Mouse (Mus musculus) cerebellum, postnatal 25 days (tissue): Measurements from ENCODE around the gene Pdcl3.
"Not testable (repeated sequence)": the region's sequence is repeated elsewhere in the genome, so short reads cannot be mapped to it uniquely, and the experiment has no call there.

Experiments
- DNase-seq, 2 experiments: peaks; one replicate each; pipeline ENCODE4 v3.0.0; 2021; ENCODE audit warnings: mixed read lengths in 2 of 2

Pdcl3 gene

DNA sequence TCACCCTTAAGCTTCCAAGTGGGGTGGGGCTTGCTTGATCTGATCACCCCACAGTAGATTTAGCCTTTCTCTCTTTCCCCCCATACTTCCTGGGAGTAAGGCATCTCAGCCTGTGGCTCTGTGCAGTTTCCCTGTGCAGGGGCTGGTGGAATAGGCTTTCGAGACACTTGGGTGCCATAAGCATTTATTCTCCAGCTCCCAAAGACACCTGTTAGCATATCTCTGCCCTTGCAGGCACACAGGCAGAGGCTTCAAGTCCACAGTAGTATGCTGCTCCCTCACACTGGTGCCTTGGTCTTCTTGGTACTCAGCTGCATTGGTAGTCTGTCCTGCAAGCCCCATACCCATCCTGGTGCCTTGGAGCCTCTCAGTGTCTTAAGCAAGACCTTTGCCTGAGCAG is 40.4 kb downstream of the Pdcl3 start:
- no peak for DNase-seq

DNA sequence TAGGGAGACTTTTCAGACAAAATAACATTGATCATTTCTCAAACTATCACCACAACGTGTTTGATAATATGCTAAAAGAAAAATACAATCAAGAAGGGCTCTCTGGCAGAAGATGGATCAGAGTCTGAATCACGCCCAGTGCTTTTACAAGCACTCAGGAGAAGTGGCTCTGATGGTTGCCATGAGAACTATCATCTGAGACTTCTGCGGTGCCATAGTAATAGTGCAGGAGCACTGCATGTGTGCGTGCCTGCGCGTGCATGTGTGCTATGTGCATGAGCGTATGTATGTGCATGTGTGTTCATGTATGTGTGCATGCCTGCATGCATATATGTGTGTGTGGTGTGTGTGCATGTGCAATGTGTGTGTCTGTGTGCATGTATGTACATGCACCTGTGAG is 43.8 kb downstream of the Pdcl3 start:
- DNase-seq: no peak

DNA sequence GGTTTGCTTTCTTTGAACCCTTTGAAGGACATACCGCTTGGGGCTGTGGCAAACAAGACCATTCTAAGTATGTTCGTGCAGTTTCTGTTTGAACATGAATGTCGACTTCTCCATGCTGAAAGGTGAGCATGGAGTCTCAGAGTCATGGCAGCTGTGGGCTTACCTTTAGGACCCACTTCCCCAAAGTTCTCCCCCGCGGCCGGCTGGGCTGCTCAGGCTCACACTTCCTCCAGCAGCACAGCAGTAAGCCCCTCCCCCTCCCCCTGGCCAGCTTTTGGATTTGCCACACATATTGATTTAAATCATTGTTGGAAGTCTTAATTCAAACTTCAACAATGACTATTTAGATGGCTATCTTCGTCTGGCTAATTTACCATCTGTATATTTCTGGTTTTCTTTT is 44.7 kb downstream of the Pdcl3 start:
- no peak for DNase-seq

DNA sequence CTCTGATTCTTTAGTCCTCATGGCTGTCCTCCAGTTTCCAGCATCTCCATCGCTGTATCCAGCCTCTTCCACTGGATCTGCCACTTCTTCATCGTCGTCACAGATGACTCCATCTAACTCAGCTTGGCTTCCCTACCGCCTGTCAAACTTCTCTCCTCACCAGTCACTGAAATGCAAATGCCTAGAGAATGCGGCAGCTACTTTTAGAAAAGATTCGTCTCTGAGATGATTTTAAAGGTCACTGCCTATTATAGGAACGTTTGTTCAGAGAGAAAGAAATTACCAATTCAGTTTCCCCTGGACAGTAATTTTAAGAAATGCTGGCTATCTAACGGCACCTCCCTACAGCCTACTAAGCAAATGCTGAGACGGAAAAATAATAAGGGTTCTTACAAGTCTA is 50.4 kb downstream of the Pdcl3 start:
- no peak for DNase-seq

DNA sequence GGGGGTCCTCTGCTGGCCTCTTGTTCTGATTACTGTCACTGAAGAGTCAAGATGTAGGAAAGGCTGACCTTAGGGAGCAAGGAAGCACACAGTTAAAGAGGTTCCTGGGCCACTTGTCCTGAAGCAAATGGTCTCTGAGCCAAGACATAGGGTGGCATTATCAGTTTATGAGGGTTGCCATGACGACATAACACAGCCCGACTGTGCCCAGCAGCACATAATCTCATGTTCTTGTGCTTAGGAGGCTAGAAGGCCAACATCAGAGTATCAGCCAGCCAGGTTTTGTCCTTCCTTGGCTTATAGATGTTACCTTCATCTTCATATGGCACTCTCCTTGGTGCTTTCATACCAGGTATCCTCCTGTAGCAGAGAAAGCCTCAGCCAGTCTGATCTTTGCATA is 56.8 kb downstream of the Pdcl3 start:
- DNase-seq: no peak

DNA sequence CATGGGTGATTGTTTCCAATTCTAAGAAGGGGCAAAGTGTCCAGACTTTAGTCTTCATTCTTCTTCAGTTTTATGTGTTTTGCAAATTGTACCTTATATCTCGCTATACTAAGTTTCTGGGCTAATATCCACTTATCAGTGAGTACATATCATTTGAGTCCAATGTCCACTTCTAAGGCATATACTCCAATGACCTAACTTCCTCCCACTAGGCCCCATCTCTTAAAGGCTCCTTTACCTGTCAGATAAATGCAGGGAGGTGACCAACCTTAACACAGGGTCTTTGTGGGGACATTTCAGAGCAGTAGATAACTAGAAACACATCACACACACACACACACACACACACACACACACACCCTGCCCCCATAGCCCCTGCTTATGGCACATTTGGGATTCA is 59.0 kb downstream of the Pdcl3 start:
- DNase-seq: not testable (repeated sequence)

DNA sequence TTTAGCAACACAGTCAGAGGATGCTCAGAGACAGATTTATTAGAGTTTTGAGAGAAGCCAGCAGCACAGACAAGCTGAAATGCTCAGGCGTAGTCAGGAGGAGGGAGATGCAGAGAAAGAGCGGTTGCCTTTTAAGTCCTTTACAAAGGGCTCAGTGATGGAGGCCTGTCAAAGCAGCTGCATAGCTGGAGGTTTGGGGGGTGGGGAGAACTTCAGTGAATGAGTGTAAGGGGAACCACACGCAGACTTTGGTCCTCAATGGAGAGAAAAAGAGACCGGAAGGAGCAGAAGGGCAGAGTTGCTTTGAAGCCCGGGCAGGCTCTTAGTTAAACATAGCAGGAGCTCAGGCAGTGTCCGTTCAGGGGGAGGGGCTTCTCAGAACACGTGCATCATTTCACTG is 61.3 kb downstream of the Pdcl3 start:
- DNase-seq: no peak
